Mouse (Mus musculus) brain, embryonic 14.5 days (tissue): ENCODE data around the gene Ampd3. TPM values are rescaled to one million over a fixed set of nuclear protein-coding genes. Genes with fewer than 3 reads are reported as not detected.

ENCODE experiments used
- DNase-seq: peaks from one replicate; pipeline ENCODE4 v3.0.0-alpha.2; 2011; ENCODE audit warnings: low read depth
- CTCF ChIP-seq: fragments of 200-500 bp; IDR thresholded peaks from 2 replicates; pipeline ENCODE4 v1.5.1; 2012; ENCODE audit warnings: inconsistent platforms, mild to moderate bottlenecking, moderate library complexity, borderline replicate concordance; ENCODE audit not compliant: insufficient read depth, insufficient read length; ENCODE audit errors: extremely low read depth
- POLR2A ChIP-seq: fragments of 200-500 bp; IDR thresholded peaks from 2 replicates; pipeline ENCODE4 v1.6.1; 2012; ENCODE audit warnings: mild to moderate bottlenecking, inconsistent platforms, borderline replicate concordance; ENCODE audit not compliant: poor library complexity, insufficient read depth, insufficient read length, severe bottlenecking; ENCODE audit errors: extremely low read depth
- polyA plus RNA-seq: library from polyadenylated mRNA; depleted of rRNA; stranded (reverse); fragments of >200 nt; gene quantifications from 2 replicates; pipeline ENCODE4 v1.2.3, GENCODE M21; 2012

The Ampd3 gene
- polyA plus RNA-seq, 1 experiment: 7.6 TPM

- TF ChIP-seq POLR2A: no peak
- no peak for TF ChIP-seq CTCF
- DNase-seq: no peak
Measured at GRCm38 (mm10) chr7:110772343-110772742, 4.3 kb downstream of the Ampd3 start.

DNA sequence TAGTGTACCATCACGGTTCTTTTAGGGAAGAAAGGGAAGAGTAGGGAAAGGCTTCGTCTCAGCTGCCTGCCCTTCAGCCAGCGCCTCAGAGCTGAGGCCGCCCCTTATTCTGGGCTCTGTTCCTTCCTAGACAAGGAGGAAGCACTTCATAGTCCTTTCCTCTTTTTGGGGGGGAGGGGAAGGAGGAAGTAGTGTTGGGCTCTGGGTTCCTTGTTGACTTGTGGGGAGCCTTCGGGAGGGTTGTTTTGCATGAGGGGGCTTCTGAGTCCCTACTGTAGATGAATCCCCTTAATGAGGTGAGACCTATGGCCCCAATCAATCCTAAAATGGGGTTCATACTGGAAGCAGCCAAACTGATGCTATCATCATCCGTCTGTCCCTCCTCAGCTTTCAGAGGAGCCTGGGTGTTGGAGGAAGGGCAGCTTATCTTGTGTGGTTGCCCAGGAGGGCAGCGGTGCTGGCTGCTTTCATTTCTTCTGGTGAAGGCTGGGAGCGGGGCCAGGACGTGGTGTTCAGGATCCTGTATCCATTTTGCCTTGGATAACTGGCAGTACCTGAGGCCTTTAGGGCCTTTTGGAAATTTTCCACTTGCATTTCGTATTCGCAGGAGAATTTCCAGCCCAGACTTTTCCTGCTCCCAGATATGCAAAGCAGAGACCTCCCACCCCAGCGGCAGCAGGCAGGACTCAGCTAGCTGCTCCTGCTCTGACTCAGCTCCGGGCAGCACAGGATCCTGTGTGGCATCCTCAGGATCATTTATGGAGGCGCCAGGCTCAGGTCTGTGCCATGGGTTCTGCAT, 5.4 kb downstream of the Ampd3 start:
- no peak for TF ChIP-seq CTCF
- TF ChIP-seq POLR2A: no peak
- peak; percentile 69 for DNase-seq

GRCm38 (mm10) chr7:110774077-110774476, 6.1 kb downstream of the Ampd3 start:
- TF ChIP-seq CTCF: no peak
- TF ChIP-seq POLR2A: no peak
- peak; percentile 77 for DNase-seq

DNA sequence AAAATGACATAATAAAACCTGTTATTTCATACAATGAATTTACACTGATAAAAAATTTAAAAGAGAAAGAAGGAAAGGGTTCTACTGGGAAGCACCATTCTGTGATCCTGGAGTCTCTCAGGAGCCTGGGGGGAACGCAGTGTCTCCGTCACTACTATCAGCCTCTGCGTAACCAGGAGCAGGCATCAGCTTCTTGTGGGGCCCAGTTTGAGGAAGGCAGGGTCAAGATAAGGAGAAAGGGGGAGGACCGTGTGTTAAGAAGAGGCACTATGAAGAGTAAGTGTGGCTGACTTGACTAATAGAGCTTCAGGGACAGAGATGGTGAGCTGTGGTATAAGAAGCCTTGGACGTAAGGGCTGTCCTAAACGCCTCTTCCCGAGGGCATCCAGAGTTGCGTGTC, 6.7 kb downstream of the Ampd3 start:
- no peak for DNase-seq
- TF ChIP-seq POLR2A (no peak), CTCF (no peak)

GRCm38 (mm10) chr7:110777146-110778001, 9.4 kb downstream of the Ampd3 start:
- no peak for TF ChIP-seq POLR2A
- no peak for TF ChIP-seq CTCF
- DNase-seq: no peak

DNA sequence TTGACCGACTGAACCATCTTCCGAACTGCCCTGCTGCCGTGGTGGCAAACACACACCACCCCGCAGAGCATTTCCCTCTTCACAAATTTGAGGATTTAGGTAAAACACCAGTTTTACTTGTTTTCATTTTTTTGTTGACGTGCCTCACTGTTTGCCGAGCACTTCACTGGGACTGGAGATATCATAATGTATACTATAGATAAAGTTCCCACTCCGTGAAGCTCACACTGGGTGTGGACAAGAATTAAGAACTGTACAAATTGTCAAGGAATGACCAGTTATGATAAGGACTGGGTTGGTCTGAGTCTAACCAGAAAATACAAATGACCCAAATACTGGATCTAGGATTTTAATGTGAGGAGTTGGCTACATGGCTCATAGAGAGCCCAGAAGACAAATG, 10.9 kb downstream of the Ampd3 start:
- TF ChIP-seq CTCF (no peak), POLR2A (no peak)
- no peak for DNase-seq

DNA sequence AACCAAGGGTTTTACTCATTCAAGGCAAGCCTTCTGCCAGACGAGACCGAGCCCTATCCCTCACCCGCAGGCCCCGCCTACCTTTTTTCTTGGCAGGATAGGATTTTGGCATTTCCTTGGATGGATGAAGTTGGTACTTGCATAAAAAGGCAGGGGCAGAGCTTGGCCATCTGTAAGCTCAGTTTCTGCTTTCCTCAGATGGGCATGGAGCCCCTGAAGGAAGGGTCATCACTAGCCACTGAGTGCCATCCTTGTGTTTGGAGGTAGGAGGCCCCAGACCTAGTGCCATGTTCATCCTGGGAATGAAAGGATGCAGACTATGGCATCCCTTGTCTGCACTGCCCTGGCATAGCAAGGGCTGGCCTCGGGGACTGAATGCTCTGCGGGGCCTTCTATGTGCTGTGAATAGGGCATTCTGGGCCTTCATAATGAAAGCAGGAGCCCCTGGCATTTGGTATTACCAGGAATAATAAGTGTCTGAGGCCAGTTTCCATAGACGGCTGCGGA, 11.7 kb downstream of the Ampd3 start:
- TF ChIP-seq CTCF: no peak
- no peak for TF ChIP-seq POLR2A
- DNase-seq: peak; percentile 76

DNA sequence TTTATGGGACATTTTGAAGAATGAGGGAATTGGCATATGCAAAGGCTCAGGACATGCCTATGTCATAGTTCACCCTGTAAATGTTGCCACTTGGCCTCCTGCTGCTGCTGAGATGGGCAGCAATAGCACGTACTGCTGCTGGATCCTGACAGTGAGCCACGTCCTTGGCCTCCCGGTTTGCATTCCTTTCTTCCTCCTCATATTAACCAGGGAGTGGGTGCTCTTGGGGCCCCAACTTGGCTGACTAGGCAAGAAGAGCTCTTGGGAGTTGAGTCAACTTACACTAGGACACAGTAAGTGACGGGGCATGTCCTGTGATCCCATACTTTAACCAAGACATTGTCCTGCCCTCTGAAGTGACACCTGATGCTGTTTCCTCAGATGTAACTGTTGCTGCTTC, 12.5 kb downstream of the Ampd3 start:
- DNase-seq: no peak
- no peak for TF ChIP-seq POLR2A
- no peak for TF ChIP-seq CTCF

GRCm38 (mm10) chr7:110781231-110781711, 13.3 kb downstream of the Ampd3 start:
- TF ChIP-seq POLR2A (no peak), CTCF (no peak)
- peak; percentile 67 for DNase-seq

- TF ChIP-seq CTCF: no peak
- no peak for DNase-seq
Measured at GRCm38 (mm10) chr7:110782135-110782534, 14.1 kb downstream of the Ampd3 start.

GRCm38 (mm10) chr7:110782845-110783478, 15.0 kb downstream of the Ampd3 start:
- TF ChIP-seq CTCF (no peak), POLR2A (no peak)
- no peak for DNase-seq

GRCm38 (mm10) chr7:110784965-110785364, 17.0 kb downstream of the Ampd3 start:
- no peak for DNase-seq
- TF ChIP-seq POLR2A (no peak), CTCF (no peak)

DNA sequence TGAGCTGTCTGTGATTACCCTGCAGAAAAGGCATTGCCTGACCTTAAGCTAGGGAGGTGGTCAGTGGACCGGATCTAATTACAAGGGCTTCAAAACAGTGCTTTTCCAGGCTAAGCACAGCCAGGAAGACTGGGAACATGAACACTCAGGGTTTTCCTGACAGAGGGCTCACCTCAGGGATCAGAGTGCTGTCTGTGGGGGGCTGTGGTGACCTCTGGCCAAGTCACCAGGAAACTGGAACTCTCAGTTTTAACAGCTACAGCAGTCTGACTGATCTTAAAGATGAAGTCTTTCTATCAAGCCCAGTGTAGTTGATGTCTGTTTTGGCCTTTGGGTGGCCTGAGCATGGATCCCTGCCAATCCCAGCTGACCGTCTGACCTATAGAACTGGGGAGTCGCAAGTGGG, 17.7 kb downstream of the Ampd3 start:
- TF ChIP-seq POLR2A (no peak), CTCF (no peak)
- DNase-seq: no peak
